Mouse (Mus musculus): Measurements from ENCODE around the gene Rims3. TPM values are rescaled to one million over a fixed set of nuclear protein-coding genes. Genes with fewer than 3 reads are reported as not detected.

Rims3 gene
- polyA plus RNA-seq, 1 experiment: not detected

DNA sequence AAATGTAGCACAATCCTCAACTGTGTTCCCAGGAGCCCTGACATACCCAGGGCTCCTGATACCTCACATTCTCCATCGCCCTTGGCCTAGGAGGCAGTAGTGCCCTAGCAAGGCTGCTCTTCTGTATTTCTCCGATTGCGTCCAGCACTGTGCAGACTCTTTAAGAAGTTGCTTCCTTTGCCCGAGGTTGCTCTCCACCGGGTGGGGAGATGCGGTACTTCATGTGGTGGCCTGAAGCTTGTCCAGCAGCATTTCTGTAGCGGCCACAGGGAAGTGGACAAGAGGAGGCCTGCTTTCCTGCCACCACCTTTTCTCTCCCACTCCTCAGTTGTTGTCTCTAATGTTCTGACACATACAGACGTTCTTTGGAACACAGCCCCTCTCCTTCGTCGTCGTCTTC lies 40.0 kb downstream of the Rims3 start:
- H3K4me1 ChIP-seq (ENCODE audit: control insufficient read depth, insufficient read depth, insufficient read length, low read length): no peaks in the 10 kb centered on the region

GRCm38 (mm10) chr4:120895226-120895625 lies 40.6 kb downstream of the Rims3 start:
- H3K4me1 ChIP-seq (ENCODE audit: control insufficient read depth, insufficient read depth, insufficient read length, low read length): no peaks in the 10 kb centered on the region

More for the DNA sequence above, 40.0 kb downstream of the Rims3 start:
- Histone ChIP-seq H3K27ac (replicated peaks; ENCODE audit: low read depth, low read length) (no peak overlapping the region), H3K4me3 (ENCODE audit: insufficient read depth, low read depth, low read length) (no peak overlapping the region)

DNA sequence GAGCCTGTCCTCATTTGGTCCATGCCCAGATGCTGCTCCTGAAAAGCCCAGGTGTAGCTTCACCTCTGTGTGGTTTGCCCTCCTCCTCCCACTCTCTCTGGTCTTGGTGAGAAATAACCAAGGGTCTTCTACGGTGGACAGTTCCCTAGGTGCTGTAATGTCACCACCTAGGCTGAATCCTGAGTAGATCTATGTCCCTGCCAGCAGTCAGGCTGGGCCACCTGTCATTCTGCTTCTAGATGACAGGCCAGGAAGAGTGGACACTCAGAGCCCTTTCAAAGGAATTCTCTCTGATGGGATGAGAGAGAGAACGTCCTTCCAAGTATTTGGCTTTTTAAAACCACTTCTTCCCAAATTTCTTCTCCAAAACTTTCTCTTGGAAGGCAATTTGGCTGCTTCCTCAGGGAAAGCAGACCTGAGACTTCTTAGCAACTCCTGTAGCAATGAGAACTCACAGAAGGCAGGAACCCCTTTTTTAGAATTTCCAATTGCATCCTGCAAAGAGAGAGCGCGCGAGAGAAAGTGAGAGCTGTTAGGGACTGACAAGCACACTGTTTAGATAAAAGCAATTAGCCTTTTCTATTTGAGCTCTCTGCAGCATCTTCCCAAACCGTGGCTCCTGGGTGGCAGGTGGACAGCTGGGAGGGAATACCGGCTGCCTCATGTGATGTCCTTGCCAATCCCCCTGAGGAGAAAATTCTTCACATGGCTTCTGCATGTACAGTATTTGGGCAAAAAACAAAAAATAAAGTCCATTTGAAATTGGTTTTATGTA lies 41.4 kb downstream of the Rims3 start:
- H3K4me1 ChIP-seq (ENCODE audit: control insufficient read depth, insufficient read depth, insufficient read length, low read length): no peaks in the 10 kb centered on the region

More at GRCm38 (mm10) chr4:120895226-120895625, 40.6 kb downstream of the Rims3 start:
- no peak overlapping the region for H3K27ac ChIP-seq (replicated peaks; ENCODE audit: low read depth, low read length)
- no peak overlapping the region for H3K4me3 ChIP-seq (ENCODE audit: insufficient read depth, low read depth, low read length)

GRCm38 (mm10) chr4:120904533-120904932 lies 49.9 kb downstream of the Rims3 start:
- Histone ChIP-seq H3K27ac (replicated peaks; ENCODE audit: low read depth, low read length) (no peak overlapping the region), H3K4me3 (ENCODE audit: insufficient read depth, low read depth, low read length) (no peak overlapping the region), H3K4me1 (ENCODE audit: control insufficient read depth, insufficient read depth, insufficient read length, low read length) (no peaks in the 10 kb centered on the region)

More for the DNA sequence above, 41.4 kb downstream of the Rims3 start:
- no peak overlapping the region for H3K4me3 ChIP-seq (ENCODE audit: insufficient read depth, low read depth, low read length)
- H3K27ac ChIP-seq (replicated peaks; ENCODE audit: low read depth, low read length): no peak overlapping the region

DNA sequence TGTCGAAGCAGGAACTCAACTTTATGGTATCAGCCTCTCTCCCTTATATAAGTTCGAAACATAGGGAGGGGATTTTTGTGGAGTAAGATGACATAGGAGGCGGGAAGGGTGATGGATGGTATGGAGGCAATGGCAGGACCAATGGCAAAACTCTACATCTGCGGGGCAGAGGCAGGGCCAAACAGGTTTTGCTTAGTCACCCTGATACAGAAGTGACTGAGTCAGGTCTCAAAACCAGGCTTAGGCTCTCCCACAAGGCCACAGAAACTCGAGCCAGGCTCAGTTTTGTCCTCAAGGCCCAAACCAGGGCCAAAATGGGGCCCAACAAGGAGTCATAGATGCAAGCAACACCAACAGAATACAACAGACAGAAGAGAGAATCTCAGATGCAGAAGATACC lies 51.0 kb downstream of the Rims3 start:
- Histone ChIP-seq H3K27ac (replicated peaks; ENCODE audit: low read depth, low read length) (no peak overlapping the region), H3K4me1 (ENCODE audit: control insufficient read depth, insufficient read depth, insufficient read length, low read length) (no peaks in the 10 kb centered on the region), H3K4me3 (ENCODE audit: insufficient read depth, low read depth, low read length) (no peak overlapping the region)

DNA sequence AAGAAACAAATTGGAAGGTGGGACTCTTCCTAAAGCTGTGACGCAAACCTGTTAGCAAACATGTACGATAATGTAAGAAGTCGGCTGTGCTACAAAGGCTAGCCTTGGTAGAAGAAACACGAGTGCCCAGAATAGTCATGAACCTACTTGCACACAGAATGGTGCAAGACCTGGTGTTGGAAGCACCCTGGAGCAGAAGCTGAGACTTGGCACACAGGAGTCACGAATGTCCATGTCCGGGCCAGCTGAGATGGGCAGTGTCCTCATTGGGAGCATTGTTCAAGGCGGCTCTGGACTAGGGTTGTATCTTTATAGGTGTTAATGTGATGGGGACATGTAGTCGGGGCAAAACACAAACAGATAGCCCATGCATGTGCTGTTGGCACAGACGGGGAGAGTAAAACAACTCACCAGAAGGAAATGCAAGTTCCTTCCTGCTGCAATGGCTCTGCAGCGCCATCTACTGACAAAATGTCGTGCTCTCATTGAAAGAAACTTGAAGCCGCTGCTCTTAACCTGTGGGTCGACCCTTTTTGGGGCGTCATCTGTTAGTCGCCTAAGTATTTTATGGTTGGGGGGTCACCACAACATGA lies 55.0 kb downstream of the Rims3 start:
- Histone ChIP-seq H3K27ac (replicated peaks; ENCODE audit: low read depth, low read length) (no peak overlapping the region), H3K4me3 (ENCODE audit: insufficient read depth, low read depth, low read length) (0 out of 2 replicates have a peak overlapping the region, but pooled peaks have one; percentile 31), H3K4me1 (ENCODE audit: control insufficient read depth, insufficient read depth, insufficient read length, low read length) (no peaks in the 10 kb centered on the region)

- no peak overlapping the region for H3K27ac ChIP-seq (replicated peaks; ENCODE audit: low read depth, low read length)
- H3K4me1 ChIP-seq (ENCODE audit: control insufficient read depth, insufficient read depth, insufficient read length, low read length): no peaks in the 10 kb centered on the region
- H3K4me3 ChIP-seq (ENCODE audit: insufficient read depth, low read depth, low read length): no peak overlapping the region
Measured at GRCm38 (mm10) chr4:120911086-120911485, 56.5 kb downstream of the Rims3 start.

DNA sequence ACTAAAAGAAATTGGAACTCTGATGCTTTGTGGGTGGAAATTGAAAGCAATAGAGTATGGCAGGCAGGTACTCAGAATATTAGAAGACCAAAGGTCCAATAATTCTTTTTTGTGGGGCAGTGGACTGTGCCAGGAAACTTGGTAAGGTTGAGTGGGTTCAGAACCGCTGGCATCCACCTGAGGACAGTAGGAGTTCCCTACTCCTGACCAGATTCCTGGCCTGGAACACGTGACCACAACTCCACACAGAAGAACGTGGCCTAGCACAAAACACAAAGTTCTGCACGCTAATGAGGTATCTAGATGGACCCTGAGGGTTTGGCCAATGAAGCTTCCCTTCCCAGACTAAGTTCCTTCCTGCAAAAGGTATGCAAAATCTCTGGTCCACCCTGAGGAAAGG lies 58.2 kb downstream of the Rims3 start:
- Histone ChIP-seq H3K4me1 (ENCODE audit: control insufficient read depth, insufficient read depth, insufficient read length, low read length) (no peaks in the 10 kb centered on the region), H3K4me3 (ENCODE audit: insufficient read depth, low read depth, low read length) (no peak overlapping the region)

DNA sequence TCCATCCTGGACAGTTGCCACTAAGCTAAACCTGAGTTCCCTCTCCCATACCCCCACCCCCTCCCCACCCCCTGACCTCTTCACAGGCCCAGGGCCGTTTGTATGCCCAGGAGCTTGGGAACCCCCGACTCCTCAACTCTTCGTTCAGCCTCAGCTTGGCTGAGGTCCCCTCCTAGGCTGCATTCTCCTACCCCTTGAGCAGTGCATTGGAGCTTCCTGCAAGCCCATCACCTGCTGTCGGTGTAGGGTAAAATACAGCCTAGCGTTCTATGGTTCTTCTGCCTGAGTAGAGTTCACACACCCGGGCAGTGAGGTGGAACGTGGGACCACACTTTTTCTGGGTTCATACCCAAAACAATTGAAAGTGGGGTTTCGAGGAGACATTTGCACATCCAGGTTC lies 58.8 kb downstream of the Rims3 start:
- Histone ChIP-seq H3K4me3 (ENCODE audit: insufficient read depth, low read depth, low read length) (no peak overlapping the region), H3K4me1 (ENCODE audit: control insufficient read depth, insufficient read depth, insufficient read length, low read length) (no peaks in the 10 kb centered on the region), H3K27ac (replicated peaks; ENCODE audit: low read depth, low read length) (no peak overlapping the region)

More for the DNA sequence above, 58.2 kb downstream of the Rims3 start:
- no peak overlapping the region for H3K27ac ChIP-seq (replicated peaks; ENCODE audit: low read depth, low read length)

GRCm38 (mm10) chr4:120913861-120914260 lies 59.2 kb downstream of the Rims3 start:
- Histone ChIP-seq H3K4me3 (ENCODE audit: insufficient read depth, low read depth, low read length) (no peak overlapping the region), H3K4me1 (ENCODE audit: control insufficient read depth, insufficient read depth, insufficient read length, low read length) (no peaks in the 10 kb centered on the region), H3K27ac (replicated peaks; ENCODE audit: low read depth, low read length) (no peak overlapping the region)

GRCm38 (mm10) chr4:120914501-120914900 lies 59.9 kb downstream of the Rims3 start:
- H3K4me1 ChIP-seq (ENCODE audit: control insufficient read depth, insufficient read depth, insufficient read length, low read length): no peaks in the 10 kb centered on the region
- no peak overlapping the region for H3K4me3 ChIP-seq (ENCODE audit: insufficient read depth, low read depth, low read length)
- H3K27ac ChIP-seq (replicated peaks; ENCODE audit: low read depth, low read length): no peak overlapping the region

DNA sequence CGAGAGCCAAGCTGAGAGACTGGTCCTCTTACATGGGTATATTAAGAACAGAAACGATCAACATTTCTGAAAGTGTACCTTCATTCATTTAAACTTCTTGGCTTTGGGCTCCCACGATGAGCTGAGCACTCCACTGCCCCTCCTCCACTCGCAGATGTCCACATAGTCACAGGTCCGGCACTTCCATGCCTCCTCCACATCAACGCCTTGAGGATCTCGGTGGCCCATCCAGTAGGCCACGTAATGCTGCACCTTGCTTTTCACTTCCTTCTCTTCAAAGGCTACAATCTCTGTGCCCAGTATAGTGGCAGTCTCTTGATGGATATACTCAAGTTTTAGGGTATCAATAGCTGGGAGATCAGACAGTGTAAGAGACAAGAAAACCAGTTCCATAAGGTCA lies 66.8 kb downstream of the Rims3 start:
- Histone ChIP-seq H3K27ac (replicated peaks; ENCODE audit: low read depth, low read length) (no peak overlapping the region), H3K4me3 (ENCODE audit: insufficient read depth, low read depth, low read length) (no peak overlapping the region)

DNA sequence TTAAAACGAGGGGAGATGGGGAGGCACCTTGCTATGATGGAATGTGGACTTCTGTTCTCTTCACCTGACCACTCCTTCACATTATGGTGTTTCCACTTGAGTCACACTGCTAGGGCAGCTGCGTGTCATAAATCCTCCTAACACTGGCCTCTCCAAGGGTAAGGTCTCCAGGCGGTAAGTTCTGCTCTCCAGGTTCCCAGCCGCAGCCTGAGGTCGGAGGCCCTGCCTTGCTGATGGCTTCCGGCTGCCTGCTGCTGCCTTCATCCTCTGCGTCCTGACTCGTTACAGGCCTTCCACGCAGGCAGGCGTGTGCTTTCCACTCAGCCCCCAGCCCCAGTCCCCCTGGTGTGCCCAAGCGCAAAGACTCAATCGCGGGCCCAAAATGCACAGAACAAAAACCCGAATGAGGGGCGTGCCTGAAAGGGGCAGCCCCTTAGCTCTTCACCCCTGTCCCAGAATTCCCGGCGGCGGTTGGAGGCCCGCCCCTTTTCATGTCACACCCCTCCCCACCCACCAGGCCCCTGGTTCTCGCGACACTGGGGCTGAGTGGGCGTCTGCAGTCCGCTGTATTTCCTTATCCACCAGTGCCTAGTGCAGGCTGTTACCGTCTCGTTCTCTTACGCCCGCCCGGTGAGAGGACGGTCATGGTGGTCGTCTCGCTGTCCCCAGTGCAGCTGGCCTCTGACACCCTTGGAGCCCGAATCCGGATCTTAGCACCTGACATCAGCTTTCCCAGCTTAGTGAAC lies 70.1 kb downstream of the Rims3 start, which contains the start of gene Exo5:
Gene Exo5 (minus strand): TSS at position 464 of the 746 bp plus-strand sequence.
- Histone ChIP-seq H3K4me3 (ENCODE audit: insufficient read depth, low read depth, low read length) (peak within 1 kb of the TSS; percentile 88), H3K4me1 (ENCODE audit: control insufficient read depth, insufficient read depth, insufficient read length, low read length) (no peaks in the 10 kb centered on the region), H3K27ac (replicated peaks; ENCODE audit: low read depth, low read length) (peak within 1 kb of the TSS; percentile 87)

More for the DNA sequence above, 66.8 kb downstream of the Rims3 start:
- H3K4me1 ChIP-seq (ENCODE audit: control insufficient read depth, insufficient read depth, insufficient read length, low read length): no peaks in the 10 kb centered on the region

DNA sequence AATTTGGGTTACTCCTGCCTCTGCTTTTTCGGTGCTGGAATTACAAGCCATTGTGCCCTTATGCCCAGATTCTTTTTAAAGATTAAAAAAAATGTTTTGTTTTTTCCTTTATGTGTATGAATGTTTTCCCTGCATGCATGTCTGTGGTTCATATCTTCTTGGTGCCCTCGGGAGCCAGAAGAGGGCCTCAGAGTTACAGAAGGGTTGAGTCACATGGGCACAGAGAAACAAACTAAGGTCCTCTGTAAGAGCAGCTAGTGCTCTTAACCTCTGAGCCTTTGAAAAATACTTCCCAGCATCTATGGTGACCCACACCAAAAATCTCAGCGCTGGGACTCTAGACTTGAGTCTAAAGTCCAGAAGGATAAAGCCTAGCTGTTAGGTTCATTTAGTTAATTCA lies 70.8 kb downstream of the Rims3 start:
- H3K4me1 ChIP-seq (ENCODE audit: control insufficient read depth, insufficient read depth, insufficient read length, low read length): no peaks in the 10 kb centered on the region
- H3K4me3 ChIP-seq (ENCODE audit: insufficient read depth, low read depth, low read length): peak overlapping the region; percentile 88
- peak overlapping the region; percentile 12; the same call in 1 of the 2 replicates for H3K27ac ChIP-seq (replicated peaks; ENCODE audit: low read depth, low read length)

DNA sequence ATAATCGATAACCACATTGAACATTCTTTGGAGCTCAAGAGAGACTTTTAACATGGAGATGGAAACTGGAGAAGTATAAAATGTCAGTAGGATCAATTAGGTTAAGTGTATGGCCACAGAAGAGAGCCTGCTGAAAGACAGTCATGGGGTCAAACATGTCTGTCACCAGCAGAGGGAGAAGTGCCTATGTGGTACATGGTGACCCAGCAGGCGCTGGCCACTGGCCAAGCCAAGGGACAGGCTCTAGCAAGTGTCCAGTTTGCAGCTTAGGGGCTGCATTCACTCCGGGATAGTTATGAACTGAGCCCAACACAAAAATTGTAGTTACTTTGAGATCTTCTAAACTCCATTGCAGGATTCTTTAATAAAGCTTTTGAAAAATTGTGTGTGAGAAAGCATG lies 74.1 kb downstream of the Rims3 start:
- H3K4me1 ChIP-seq (ENCODE audit: control insufficient read depth, insufficient read depth, insufficient read length, low read length): no peaks in the 10 kb centered on the region
- H3K4me3 ChIP-seq (ENCODE audit: insufficient read depth, low read depth, low read length): no peak overlapping the region
- no peak overlapping the region for H3K27ac ChIP-seq (replicated peaks; ENCODE audit: low read depth, low read length)

All from brown adipose tissue, adult 24 weeks (tissue).